Mouse (Mus musculus) cortical plate, adult 2 months (tissue): ENCODE data around the gene Sorbs1.

Experiments used
- CTCF ChIP-seq: fragments of 200-500 bp; IDR thresholded peaks from 2 replicates; pipeline ENCODE4 v1.5.1; 2011; ENCODE audit warnings: mild to moderate bottlenecking, control low read depth, low read length; ENCODE audit not compliant: insufficient read depth; ENCODE audit errors: extremely low read depth
- POLR2A ChIP-seq: fragments of 200-500 bp; IDR thresholded peaks from 2 replicates; pipeline ENCODE4 v1.6.1; 2011; ENCODE audit warnings: mild to moderate bottlenecking, low read length, control low read depth; ENCODE audit not compliant: insufficient read depth; ENCODE audit errors: extremely low read depth

- TF ChIP-seq CTCF (no peak), POLR2A (no peak)
Measured at GRCm38 (mm10) chr19:40434042-40434869, 79.3 kb downstream of the Sorbs1 start.
